Mouse (Mus musculus) ES-E14 (cell line): Measurements from ENCODE around the gene Slfn14.

ENCODE experiments used
- CHD2 ChIP-seq: IDR thresholded peaks from 2 replicates; pipeline ENCODE4 v1.6.1; 2014; ENCODE audit warnings: mild to moderate bottlenecking, low read depth, low read length, inconsistent platforms
- HCFC1 ChIP-seq: IDR thresholded peaks from 2 replicates; pipeline ENCODE4 v1.6.1; 2012; ENCODE audit warnings: low read length, inconsistent platforms, borderline replicate concordance; ENCODE audit not compliant: insufficient read depth
- MAFK ChIP-seq: IDR thresholded peaks from 2 replicates; pipeline ENCODE4 v1.6.1; 2014; ENCODE audit warnings: mild to moderate bottlenecking, low read depth, low read length, inconsistent platforms; ENCODE audit not compliant: insufficient read depth

DNA sequence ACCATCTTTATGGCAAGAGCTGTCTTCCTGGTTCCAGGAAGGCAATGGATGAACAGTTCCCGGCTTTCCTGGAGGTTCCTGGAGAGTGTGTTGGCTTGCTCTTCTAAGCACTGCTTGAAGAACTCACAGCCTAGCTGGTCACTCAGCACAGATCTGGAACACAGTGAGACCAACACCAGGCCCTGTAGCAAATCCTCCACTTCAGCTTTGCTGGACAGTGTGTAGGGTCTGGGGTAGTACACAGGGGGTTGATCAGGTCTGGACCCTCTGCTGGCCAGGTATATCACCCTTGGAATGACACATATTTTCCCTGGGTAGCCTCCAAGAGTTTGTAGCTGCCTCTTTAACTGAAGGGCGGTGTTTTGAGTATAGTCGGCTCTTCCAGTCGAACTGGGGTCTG, 7.5 kb downstream of the Slfn14 start:
- TF ChIP-seq CHD2 (no peak), MAFK (no peak), HCFC1 (no peak)
